Mouse (Mus musculus) large intestine, adult 2 months (tissue): ENCODE results near the gene Gadd45g. TPM values are rescaled to one million over a fixed set of nuclear protein-coding genes. Genes with fewer than 3 reads are reported as not detected.

Experiments
- DNase-seq: peaks from one replicate; pipeline ENCODE4 v3.0.0-alpha.2; 2012; ENCODE audit warnings: low read depth, low spot score
- WGBS: fragments of 180-500 bp; shearing (Covaris S2); methylation state at CpG from one replicate; pipeline ENCODE4 v1.1.7; 2018; 5-methylcytosine and 5-hydroxymethylcytosine counted together
- polyA plus RNA-seq: library from polyadenylated mRNA; depleted of rRNA; stranded (reverse); fragments of >200 nt; gene quantifications from 2 replicates; pipeline ENCODE4 v1.2.3, GENCODE M21; 2012; rRNA removed

Gadd45g gene
- polyA plus RNA-seq, 1 experiment, result 38.1 TPM

DNA sequence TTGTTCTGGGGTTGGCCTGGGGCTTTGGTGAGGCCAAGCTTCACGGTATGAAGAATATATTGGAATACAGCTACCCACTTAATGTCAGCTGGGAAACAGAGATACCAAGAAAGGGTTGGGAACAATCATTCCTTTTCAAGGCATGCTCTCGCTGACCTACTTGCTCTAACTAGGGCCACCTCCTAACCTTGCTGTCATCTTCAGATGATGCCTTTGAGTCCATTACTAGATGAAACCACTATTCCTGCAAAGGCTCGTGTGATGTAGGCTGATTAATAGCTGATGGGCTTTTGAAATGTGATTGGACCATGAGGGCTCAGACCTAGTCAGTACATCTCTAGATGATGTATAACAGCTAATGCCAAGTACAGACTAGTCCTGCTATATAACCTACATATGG, 33.1 kb downstream of the Gadd45g start:
- 96% methylated on average over 3 of the region's 3 CpGs for whole genome bisulfite sequencing
- no peak for DNase-seq

DNA sequence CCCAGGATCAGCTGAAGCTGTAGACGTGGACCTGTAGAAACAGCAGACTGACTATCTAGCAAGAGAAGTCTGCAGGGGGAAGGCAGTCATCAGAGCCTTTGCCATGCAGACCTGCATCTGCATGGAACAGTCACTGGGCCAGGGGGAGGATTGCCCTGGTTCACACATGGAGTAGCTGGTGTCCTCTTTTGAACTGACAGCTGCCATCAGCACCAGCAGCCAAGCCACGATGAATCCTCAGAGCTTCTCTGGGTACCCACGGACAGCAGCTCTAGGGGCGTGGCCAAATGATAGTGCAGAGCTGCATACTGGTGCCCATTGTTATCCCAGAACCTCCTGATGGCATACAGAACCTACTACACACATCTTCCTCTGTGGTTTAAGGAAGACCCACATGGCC, 33.5 kb downstream of the Gadd45g start:
- WGBS, result 70% methylated on average over 4 of the region's 4 CpGs
- no peak for DNase-seq

DNA sequence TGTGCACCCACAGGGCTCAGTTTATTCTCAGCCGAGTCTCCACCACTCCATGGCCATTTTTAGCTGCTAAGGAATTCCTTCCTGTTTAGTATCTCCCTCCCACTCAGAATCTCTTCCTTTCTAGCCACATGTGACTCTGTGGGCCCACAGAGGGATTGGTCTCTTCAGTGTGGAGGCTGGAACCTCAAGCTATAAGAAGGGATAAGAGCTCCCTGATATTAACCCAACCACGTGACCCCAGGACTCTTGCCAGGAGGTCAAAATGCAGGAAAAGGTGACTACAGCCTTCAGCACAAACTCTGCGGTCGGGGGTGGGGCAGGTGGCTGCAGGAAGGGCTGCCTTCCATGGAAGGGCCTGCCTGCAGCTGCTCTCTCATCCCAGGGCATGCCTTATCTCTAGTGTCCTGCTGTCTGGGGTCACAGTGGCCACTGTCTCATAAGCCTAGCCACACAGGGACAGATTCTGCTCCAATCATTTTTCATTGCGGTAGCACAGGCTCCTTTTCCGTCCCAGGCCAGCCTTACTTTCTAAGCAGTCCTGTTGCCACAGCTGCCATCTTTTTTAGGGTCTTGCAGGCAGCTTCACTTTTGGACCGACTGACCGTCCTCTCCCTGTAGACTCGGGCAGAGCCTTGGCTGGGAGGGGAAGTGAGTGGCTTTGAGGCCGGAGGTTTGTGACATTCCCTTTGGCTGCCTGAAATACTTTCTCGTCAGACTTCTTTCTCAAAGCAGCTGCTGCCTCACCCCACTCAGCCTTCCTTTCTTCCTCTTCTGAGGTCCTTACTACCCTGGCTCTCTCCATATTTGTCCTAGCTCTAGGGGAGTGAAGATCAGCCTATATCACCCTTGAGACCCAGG, 35.0 kb downstream of the Gadd45g start:
- WGBS, result 56% methylated on average over 11 of the region's 11 CpGs

DNA sequence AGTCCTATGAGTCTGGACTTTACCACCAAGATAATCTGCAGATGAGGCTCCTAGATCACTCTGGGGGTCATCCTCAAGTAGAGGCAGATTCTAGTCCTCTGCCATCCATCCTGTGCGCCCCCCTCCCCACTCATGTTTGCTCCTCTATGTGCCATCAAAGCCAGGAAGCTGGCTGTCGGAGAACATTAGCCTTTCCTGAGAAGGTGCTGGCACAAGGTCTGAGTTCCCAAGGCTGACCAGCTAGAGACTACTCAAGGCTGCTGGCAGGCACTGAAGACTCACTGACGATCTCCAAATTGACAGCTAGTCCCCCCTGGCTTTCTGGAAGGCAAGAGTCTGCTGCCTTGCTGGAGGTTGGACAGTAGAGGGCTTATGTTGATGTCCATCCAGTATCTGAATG, 35.7 kb downstream of the Gadd45g start:
- 91% methylated on average over 3 of the region's 3 CpGs for WGBS

More for the DNA sequence above, 35.0 kb downstream of the Gadd45g start:
- no peak for DNase-seq

DNA sequence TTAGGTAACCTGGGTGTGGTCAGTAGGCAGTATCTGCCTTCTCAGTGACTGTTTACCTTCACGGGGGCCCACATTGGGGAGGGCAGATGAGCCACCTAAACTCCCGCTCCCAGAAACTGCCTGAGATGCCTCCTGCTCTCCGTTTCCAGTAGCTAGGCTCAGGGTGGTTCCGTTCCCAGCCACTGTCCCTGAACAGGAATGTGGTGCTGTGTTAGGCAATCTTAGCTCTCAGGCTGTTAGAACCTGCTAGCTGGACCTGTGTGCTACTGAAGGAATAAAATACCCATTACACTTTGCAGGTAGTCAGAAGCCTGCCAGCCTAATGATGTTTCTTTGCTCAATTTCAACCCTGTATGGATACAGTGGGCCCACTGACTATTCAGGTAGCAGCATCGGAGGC, 37.8 kb downstream of the Gadd45g start:
- WGBS, result 52% methylated on average over 5 of the region's 5 CpGs
- no peak for DNase-seq

More for the DNA sequence above, 35.7 kb downstream of the Gadd45g start:
- DNase-seq, result no peak

DNA sequence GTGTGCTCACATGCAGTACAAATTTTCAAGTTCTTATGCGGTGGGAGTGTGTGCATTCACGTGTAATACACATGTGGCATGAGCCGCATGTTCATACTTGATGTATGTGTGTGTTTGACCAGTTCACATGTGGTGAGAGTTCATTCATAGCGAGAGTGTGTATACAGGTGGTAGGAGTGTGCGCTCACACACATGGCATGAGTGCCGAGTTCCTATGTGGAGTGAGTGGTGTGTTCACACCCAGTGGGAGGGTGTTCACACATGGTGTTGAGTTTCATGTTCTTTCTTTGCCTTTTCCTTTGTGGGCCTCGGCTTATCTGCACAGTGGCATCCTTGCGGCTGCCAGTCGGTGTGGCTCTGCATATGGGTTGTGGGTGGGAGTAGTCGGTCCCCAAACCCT, 39.1 kb downstream of the Gadd45g start:
- DNase-seq, result no peak
- 89% methylated on average over 10 of the region's 10 CpGs for WGBS

DNA sequence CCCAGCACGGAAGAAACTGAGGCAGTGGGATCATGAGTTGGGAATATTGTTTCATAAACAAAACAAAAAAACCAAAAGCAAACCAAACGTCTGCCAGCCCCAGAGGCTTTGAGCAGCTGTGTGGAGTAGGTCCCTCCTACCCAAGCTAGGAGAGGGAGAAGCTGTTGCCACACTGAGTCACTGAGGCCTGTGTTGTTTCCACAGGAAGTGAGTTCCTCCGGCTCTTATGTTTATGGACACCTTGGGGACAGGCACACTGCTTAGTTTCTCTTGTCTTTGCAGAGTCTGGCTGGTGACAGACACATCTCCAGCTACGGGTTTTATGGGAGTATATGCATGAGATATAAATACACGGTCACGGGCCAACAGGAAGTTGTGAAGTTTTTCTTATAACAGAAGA, 39.6 kb downstream of the Gadd45g start:
- no peak for DNase-seq
- WGBS, result 16% methylated on average over 6 of the region's 6 CpGs

DNA sequence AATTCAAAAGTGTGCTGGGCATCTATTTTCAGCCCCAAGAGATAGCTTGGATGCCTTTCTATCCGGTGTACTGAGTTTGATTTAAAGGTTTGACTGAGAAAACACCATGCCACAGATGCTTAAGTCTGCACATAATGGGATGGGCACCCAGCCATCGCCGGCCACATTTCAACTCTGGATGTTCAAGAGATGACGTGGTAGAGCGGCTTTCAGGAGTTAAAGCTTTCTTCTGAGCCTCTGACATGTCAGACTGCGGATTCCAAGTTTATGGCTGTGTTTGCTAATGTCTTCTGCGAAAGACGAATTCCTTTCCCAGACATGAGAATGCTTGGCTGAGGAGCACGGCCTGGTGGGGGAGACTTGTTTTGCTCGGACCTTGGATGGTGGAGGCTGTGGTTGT, 40.2 kb downstream of the Gadd45g start:
- no peak for DNase-seq
- 44% methylated on average over 10 of the region's 10 CpGs for WGBS

DNA sequence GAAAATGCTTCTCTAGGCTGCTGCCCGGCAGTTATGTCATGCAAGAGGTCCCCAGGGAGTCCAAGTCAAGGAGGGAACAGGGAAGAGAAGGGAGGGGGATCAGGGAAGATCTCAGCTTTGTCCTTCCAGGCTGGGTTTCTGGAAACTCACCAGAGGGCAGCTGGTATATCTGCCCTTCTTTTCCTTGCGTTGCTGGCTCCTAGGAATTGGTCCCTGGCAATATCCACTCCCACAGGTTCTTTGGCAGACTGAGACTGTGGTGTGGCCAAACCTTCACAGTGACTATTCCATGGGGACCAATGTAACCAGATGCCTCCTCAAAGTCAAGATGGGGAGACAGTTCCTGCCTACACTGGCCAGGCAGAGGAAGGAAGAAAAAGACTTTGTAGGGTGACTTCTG, 41.9 kb downstream of the Gadd45g start:
- DNase-seq, result no peak
- 78% methylated on average over 2 of the region's 2 CpGs for WGBS

DNA sequence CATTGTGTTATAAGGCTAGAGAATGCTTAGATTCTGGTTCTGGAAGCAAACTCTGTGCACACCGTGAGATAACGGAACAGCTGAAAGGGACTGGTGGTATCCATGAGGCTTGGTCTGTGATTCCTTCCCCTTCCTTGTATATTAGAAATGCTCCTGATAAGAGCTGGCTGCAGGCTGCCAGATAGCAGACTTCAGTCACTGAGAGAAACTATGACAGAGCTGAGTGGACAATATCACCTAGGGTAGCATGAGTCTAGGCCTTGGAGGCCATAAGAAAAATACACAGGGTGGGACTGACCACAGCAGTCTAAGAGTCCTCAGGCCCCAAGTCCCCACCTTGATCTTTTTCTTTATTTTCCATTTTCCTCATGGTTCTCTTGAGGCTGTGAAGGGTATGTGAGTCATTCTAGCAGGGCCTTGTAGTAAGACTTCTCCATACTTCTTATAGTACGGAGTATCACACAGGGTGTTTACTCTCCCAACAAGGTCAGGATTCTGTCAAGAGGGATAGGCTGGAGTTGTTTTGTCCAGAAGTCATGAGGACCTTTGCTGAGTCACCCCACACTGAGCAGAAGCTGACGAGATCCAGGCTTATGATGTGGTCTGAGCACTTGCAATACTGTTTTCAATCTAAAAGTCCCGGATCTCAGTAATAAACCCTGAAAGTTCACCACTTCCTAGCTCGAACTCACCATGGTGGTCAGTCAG, 45.5 kb downstream of the Gadd45g start:
- 88% methylated on average over 6 of the region's 6 CpGs for WGBS
- no peak for DNase-seq

DNA sequence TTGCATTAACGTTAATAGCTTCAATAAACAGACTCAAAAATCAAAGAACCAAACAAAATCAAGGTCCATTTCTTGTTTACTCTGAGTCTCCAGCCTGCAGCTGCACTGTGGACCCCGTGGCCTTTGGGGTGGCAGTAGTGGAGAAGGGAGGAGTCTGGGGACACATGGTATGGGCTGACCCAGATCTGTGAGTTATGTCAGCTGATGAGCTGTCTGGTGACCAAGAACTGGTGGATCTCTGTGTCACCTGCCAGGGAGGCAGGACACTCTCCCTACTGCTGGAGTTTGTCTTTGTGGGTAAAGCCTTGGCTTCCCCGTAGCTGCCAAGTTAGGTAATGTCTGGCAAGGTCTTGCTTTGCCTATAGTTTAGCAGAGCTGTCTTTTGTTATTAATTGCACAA, 51.1 kb downstream of the Gadd45g start:
- WGBS, result 64% methylated on average over 3 of the region's 3 CpGs
- DNase-seq, result no peak

Other genes with a start within 250 kb of the Gadd45g start
- gene Cks2, start 201.4 kb upstream of the Gadd45g start, polyA plus RNA-seq, result 45.1 and 50.0 TPM in 2 replicates
- 14.6 and 21.3 TPM in 2 replicates for gene Secisbp2, start 195.0 kb upstream of the Gadd45g start, polyA plus RNA-seq
- 17.9 and 19.8 TPM in 2 replicates for gene Sema4d, start 52.9 kb upstream of the Gadd45g start, polyA plus RNA-seq